19 mouse cellular contexts compared by ENCODE assay signal in genomic region chr13:117687670-117688069, GRCm38 (mm10).
"Had no signal": no experiment of that assay in that cellular context is flagged by ENCODE, and none has a peak within 500 bp of the region (broad histone marks: within the 10 kb centered on the region; RNA-seq: fewer than 3 reads in every experiment).

No protein-coding gene starts in this region.

- H3K27ac ChIP-seq: hindbrain, postnatal 0 days; limb, embryonic 10.5 days; limb, embryonic 13.5 days; liver, embryonic 12.5 days; liver, embryonic 15.5 days; lung, embryonic 15.5 days had no signal

- H3K4me3 ChIP-seq: limb, embryonic 10.5 days; limb, embryonic 13.5 days; liver, embryonic 12.5 days; liver, embryonic 15.5 days; lung, embryonic 15.5 days had no signal

- DNase-seq: kidney, adult 18-20 months; kidney, adult 9 months; kidney, postnatal 14 days; kidney, postnatal 4 days; layer of hippocampus, postnatal 36 days; liver; lung, adult 18-20 months; lung, postnatal 14 days; lung, postnatal 4 days; midbrain, embryonic 14.5 days; thymus, adult 2 months; thymus, postnatal 14 days; thymus, postnatal 4 days had no signal
